Mouse (Mus musculus) brain, embryonic 14.5 days (tissue): Measurements from ENCODE around the gene Gm17268.

Experiments used
- CTCF ChIP-seq: fragments of 200-500 bp; IDR thresholded peaks from 2 replicates; pipeline ENCODE4 v1.5.1; 2012; ENCODE audit warnings: inconsistent platforms, mild to moderate bottlenecking, moderate library complexity, borderline replicate concordance; ENCODE audit not compliant: insufficient read depth, insufficient read length; ENCODE audit errors: extremely low read depth
- POLR2A ChIP-seq: fragments of 200-500 bp; IDR thresholded peaks from 2 replicates; pipeline ENCODE4 v1.6.1; 2012; ENCODE audit warnings: mild to moderate bottlenecking, inconsistent platforms, borderline replicate concordance; ENCODE audit not compliant: poor library complexity, insufficient read depth, insufficient read length, severe bottlenecking; ENCODE audit errors: extremely low read depth

DNA sequence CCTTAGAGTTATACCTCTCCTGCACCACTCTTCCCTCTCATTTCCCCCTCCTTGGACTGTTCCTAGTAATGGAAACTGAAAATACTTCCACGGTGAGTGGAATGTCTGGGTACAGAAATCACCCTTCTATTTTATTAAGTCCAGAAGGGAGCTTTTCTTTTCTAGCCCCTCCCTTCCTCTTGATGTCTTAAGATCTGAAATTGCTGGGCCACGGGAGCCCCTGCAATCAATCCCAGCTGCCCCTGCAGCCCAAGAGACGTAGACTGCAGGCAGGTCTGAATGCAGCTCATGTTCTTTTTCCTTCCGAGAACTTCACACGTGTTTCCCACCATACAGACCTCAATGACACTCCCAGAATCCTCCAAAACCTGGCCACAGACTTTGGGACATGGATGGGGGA is 37.8 kb downstream of the Gm17268 start:
- TF ChIP-seq CTCF (no peak), POLR2A (no peak)
